Mouse (Mus musculus): Measurements from ENCODE around the gene Smyd3.
A peak's percentile ranks its signal among the peaks of the same experiment; 100 is the strongest.

- TF ChIP-seq CTCF (IDR thresholded peaks at IDR 0.05) (peak; percentile 41), EP300 (IDR thresholded peaks at IDR 0.05) (no peak)
Observed at GRCm38 (mm10) chr1:179196422-179196821, 321.4 kb downstream of the Smyd3 start.
